Mouse (Mus musculus) CH12.LX (cell line): Measurements from ENCODE around the gene Fgd2. TPM values are rescaled to one million over a fixed set of nuclear protein-coding genes. Genes with fewer than 3 reads are reported as not detected.

Source experiments
- DNase-seq: peaks from one replicate; pipeline ENCODE4 v3.0.0-alpha.2; 2013; ENCODE audit errors: extremely low read depth
- H3K27ac ChIP-seq: 2 replicates; pipeline ENCODE4 v1.5.1; 2012; ENCODE audit warnings: low read depth, mild to moderate bottlenecking, control low read depth, moderate library complexity; ENCODE audit not compliant: insufficient read depth
- H3K27me3 ChIP-seq: replicated peaks from 2 replicates; pipeline ENCODE3; 2012; ENCODE audit warnings: inconsistent platforms
- H3K36me3 ChIP-seq, 2 experiments: replicated peaks in 1 of 2; 2 replicates each; pipeline versions ENCODE3 to v1.6.1; 2012; ENCODE audit warnings: inconsistent platforms in 1 of 2, low read length in 1 of 2, mild to moderate bottlenecking in 1 of 2, mixed read lengths in 1 of 2, moderate library complexity in 1 of 2; ENCODE audit not compliant: control insufficient read depth in 1 of 2, insufficient read depth in 1 of 2
- H3K4me1 ChIP-seq, 2 experiments: 2 replicates each; pipeline ENCODE4 v1.6.1; 2012; ENCODE audit warnings: inconsistent platforms in 1 of 2, moderate library complexity in 1 of 2; ENCODE audit not compliant: insufficient read depth in 2 of 2, control insufficient read depth in 1 of 2
- H3K4me2 ChIP-seq: 2 replicates; pipeline ENCODE4 v1.6.1; 2012; ENCODE audit warnings: low read depth, mild to moderate bottlenecking, control low read depth; ENCODE audit not compliant: poor library complexity, insufficient read depth, severe bottlenecking
- H3K4me3 ChIP-seq, 3 experiments: fragments of 150-350 bp in 1 of 3; sonication (generic) in 1 of 3; replicated peaks in 1 of 3; 2 replicates each; pipeline versions ENCODE3 to v1.5.1; 2011 to 2012; ENCODE audit warnings: low read depth in 2 of 3, low read length in 2 of 3, mild to moderate bottlenecking in 2 of 3, moderate library complexity in 2 of 3, control low read depth in 1 of 3, improper control_type of control experiment in 1 of 3, inconsistent platforms in 1 of 3, mixed read lengths in 1 of 3; ENCODE audit not compliant: poor library complexity in 1 of 3
- H3K79me2 ChIP-seq: replicated peaks from 2 replicates; pipeline ENCODE4 v1.6.1; 2012; ENCODE audit warnings: mild to moderate bottlenecking, moderate library complexity; ENCODE audit not compliant: control insufficient read depth, poor library complexity, insufficient read depth, severe bottlenecking; ENCODE audit errors: extremely low read depth
- H3K9ac ChIP-seq: 2 replicates; pipeline ENCODE4 v1.6.1; 2012; ENCODE audit warnings: low read depth, mild to moderate bottlenecking, control low read depth, moderate library complexity; ENCODE audit not compliant: insufficient read depth
- H3K9me3 ChIP-seq: replicated peaks from 2 replicates; pipeline ENCODE3; 2012; ENCODE audit warnings: low read length, inconsistent platforms, mixed read lengths
- BHLHE40 ChIP-seq: IDR thresholded peaks from 2 replicates; pipeline ENCODE4 v1.6.1; 2011; ENCODE audit warnings: mild to moderate bottlenecking, low read depth, low read length, improper control_type of control experiment
- CHD1 ChIP-seq: IDR thresholded peaks from 2 replicates; pipeline ENCODE4 v1.6.1; 2012; ENCODE audit warnings: low read depth, low read length, improper control_type of control experiment, inconsistent platforms
- CHD2 ChIP-seq: IDR thresholded peaks from 2 replicates; pipeline ENCODE4 v1.6.1; 2011; ENCODE audit warnings: low read length, improper control_type of control experiment
- CTCF ChIP-seq, 2 experiments: IDR thresholded peaks in 1 of 2; conservative IDR thresholded peaks in 1 of 2; 2 replicates each; pipeline ENCODE4 v1.5.1; 2011 to 2012; ENCODE audit warnings: low read depth in 2 of 2, low read length in 2 of 2, improper control_type of control experiment in 1 of 2, inconsistent platforms in 1 of 2, mild to moderate bottlenecking in 1 of 2, moderate library complexity in 1 of 2
- E2F4 ChIP-seq: IDR thresholded peaks from 2 replicates; pipeline ENCODE4 v1.6.1; 2011; ENCODE audit warnings: low read depth, low read length, improper control_type of control experiment; ENCODE audit not compliant: insufficient replicate concordance
- ELF1 ChIP-seq: IDR thresholded peaks from 2 replicates; pipeline ENCODE4 v1.6.1; 2014; ENCODE audit warnings: low read depth, mild to moderate bottlenecking, inconsistent platforms, low read length, improper control_type of control experiment
- EP300 ChIP-seq: IDR thresholded peaks from 2 replicates; pipeline ENCODE4 v1.6.1; 2011; ENCODE audit warnings: low read length, improper control_type of control experiment
- ETS1 ChIP-seq: conservative IDR thresholded peaks from 2 replicates; pipeline ENCODE4 v1.6.1; 2012; ENCODE audit warnings: low read depth, mild to moderate bottlenecking, inconsistent platforms, low read length, improper control_type of control experiment, moderate library complexity
- GABPA ChIP-seq: IDR thresholded peaks from 2 replicates; pipeline ENCODE4 v1.6.1; 2012; ENCODE audit warnings: low read depth, low read length, improper control_type of control experiment, inconsistent platforms; ENCODE audit not compliant: insufficient replicate concordance
- IRF4 ChIP-seq: IDR thresholded peaks from 2 replicates; pipeline ENCODE4 v1.6.1; 2014; ENCODE audit warnings: low read depth, mild to moderate bottlenecking, inconsistent platforms, low read length, improper control_type of control experiment
- JUN ChIP-seq: IDR thresholded peaks from 2 replicates; pipeline ENCODE4 v1.6.1; 2011; ENCODE audit warnings: low read depth, mild to moderate bottlenecking, low read length, improper control_type of control experiment, moderate library complexity; ENCODE audit not compliant: insufficient read depth
- MAX ChIP-seq: IDR thresholded peaks from 2 replicates; pipeline ENCODE4 v1.6.1; 2011; ENCODE audit warnings: low read length, improper control_type of control experiment
- MYC ChIP-seq: IDR thresholded peaks from 2 replicates; pipeline ENCODE4 v1.6.1; 2011; ENCODE audit warnings: low read depth, mild to moderate bottlenecking, improper control_type of control experiment, low read length
- PAX5 ChIP-seq: IDR thresholded peaks from 2 replicates; pipeline ENCODE4 v1.6.1; 2012; ENCODE audit warnings: low read length, inconsistent platforms, mixed read lengths
- POLR2A ChIP-seq: IDR thresholded peaks from 2 replicates; pipeline ENCODE4 v1.6.1; 2011; ENCODE audit warnings: low read depth, mild to moderate bottlenecking, improper control_type of control experiment, low read length
- RAD21 ChIP-seq: IDR thresholded peaks from 2 replicates; pipeline ENCODE4 v1.6.1; 2011; ENCODE audit warnings: low read depth, mild to moderate bottlenecking, low read length, improper control_type of control experiment, moderate library complexity
- RCOR1 ChIP-seq: conservative IDR thresholded peaks from 2 replicates; pipeline ENCODE4 v1.6.1; 2012; ENCODE audit warnings: low read depth, mild to moderate bottlenecking, inconsistent platforms, low read length, improper control_type of control experiment
- SIN3A ChIP-seq: IDR thresholded peaks from 2 replicates; pipeline ENCODE4 v1.6.1; 2012; ENCODE audit warnings: low read length, improper control_type of control experiment, inconsistent platforms
- SMC3 ChIP-seq: IDR thresholded peaks from 2 replicates; pipeline ENCODE4 v1.6.1; 2011; ENCODE audit warnings: low read depth, low read length, improper control_type of control experiment
- UBTF ChIP-seq: IDR thresholded peaks from 2 replicates; pipeline ENCODE4 v1.6.1; 2012; ENCODE audit warnings: low read depth, mild to moderate bottlenecking, inconsistent platforms, low read length, improper control_type of control experiment, moderate library complexity
- USF2 ChIP-seq: conservative IDR thresholded peaks from 2 replicates; pipeline ENCODE4 v1.6.1; 2011; ENCODE audit warnings: low read depth, low read length, improper control_type of control experiment
- ZKSCAN1 ChIP-seq: IDR thresholded peaks from 2 replicates; pipeline ENCODE4 v1.6.1; 2012; ENCODE audit warnings: low read depth, inconsistent platforms, low read length, improper control_type of control experiment, borderline replicate concordance
- ZMIZ1 ChIP-seq: IDR thresholded peaks from 2 replicates; pipeline ENCODE4 v1.6.1; 2012; ENCODE audit warnings: low read depth, mild to moderate bottlenecking, inconsistent platforms, low read length, improper control_type of control experiment
- ZNF384 ChIP-seq: IDR thresholded peaks from 2 replicates; pipeline ENCODE4 v1.6.1; 2012; ENCODE audit warnings: low read depth, low read length, improper control_type of control experiment, inconsistent platforms
- dilution Hi-C: fragments of 300-500 bp; cut with MboI; formaldehyde crosslinking; loops from 2 replicates; pipeline ENCODE4 v1.14.3; 2020; ENCODE audit warnings: low sequenced_read_pairs; ENCODE audit not compliant: extremely low pct_unique_long_range_greater_than_20kb, extremely low pct_ligation_motif_present
- in situ Hi-C: fragments of 300-500 bp; cut with MboI; formaldehyde crosslinking; loops from 3 replicates; pipeline ENCODE4 v1.14.3; 2019; ENCODE audit warnings: low sequenced_read_pairs, low pct_ligation_motif_present, low pct_unique_long_range_greater_than_20kb, mixed read lengths
- polyA plus RNA-seq: library from polyadenylated mRNA; unstranded; fragments of >175 nt; gene quantifications from 2 replicates; pipeline ENCODE4 v1.2.1, GENCODE M21; 2012; ENCODE audit warnings: low read depth; ENCODE audit not compliant: insufficient read length
- total RNA-seq, 2 experiments: library from RNA; depleted of rRNA; stranded (reverse); fragments of 300-350 nt in 1 of 2; fragments of >200 nt in 1 of 2; gene quantifications; 2 replicates each; pipeline ENCODE4 v1.2.3; 2012 to 2014

Gene Fgd2
- total and polyA plus RNA-seq, 3 experiments = 41.7 to 54.4 (median 48.3) TPM

GRCm38 (mm10) chr17:29375871-29376270, 15.2 kb downstream of the Fgd2 start:
- TF ChIP-seq MAX (no peak), CHD1 (no peak), UBTF (no peak), ETS1 (no peak), GABPA (no peak), ZMIZ1 (no peak), ZKSCAN1 (no peak), CTCF (conservative IDR thresholded peaks at IDR 0.05 in 1 of 2, IDR thresholded peaks at IDR 0.05 in 1 of 2; ENCODE audit: low read depth in 2 of 2, low read length in 2 of 2) (no peak), USF2 (no peak), JUN (no peak), RCOR1 (no peak), SIN3A (no peak), ELF1 (no peak), E2F4 (no peak), IRF4 (no peak), MYC (no peak), RAD21 (no peak), POLR2A (no peak), PAX5 (no peak), EP300 (no peak)
- TF ChIP-seq, all 38 proteins: peak for 0
- no peak overlapping the region for H3K4me3 ChIP-seq
- H3K79me2 ChIP-seq = no peaks in the 10 kb centered on the region
- H3K9me3 ChIP-seq = no peaks in the 10 kb centered on the region
- in situ Hi-C loops (no loop called here), dilution Hi-C loops (no loop called here)
- no peaks in the 10 kb centered on the region for H3K27me3 ChIP-seq
- DNase-seq = no peak
- H3K9ac ChIP-seq = no peak overlapping the region
- H3K4me1 ChIP-seq = peaks cover 10 to 34% of the 10 kb centered on the region in 2 experiments
- peaks cover 23 to 80% of the 10 kb centered on the region in 2 experiments for H3K36me3 ChIP-seq
- no peak overlapping the region for H3K27ac ChIP-seq
- no peak overlapping the region for H3K4me2 ChIP-seq

- Histone ChIP-seq H3K79me2 (no peaks in the 10 kb centered on the region), H3K27me3 (no peaks in the 10 kb centered on the region), H3K36me3 (peaks cover 21 to 66% of the 10 kb centered on the region in 2 experiments), H3K9me3 (no peaks in the 10 kb centered on the region), H3K4me2 (no peak overlapping the region)
- dilution Hi-C loops = no loop called here
- no peak for TF ChIP-seq USF2
- no peak for TF ChIP-seq CHD2
- TF ChIP-seq SMC3 = peak; percentile 22; the same call in 1 of the 2 replicates
- TF ChIP-seq ZNF384 = peak; percentile 94
- TF ChIP-seq BHLHE40 = peak; percentile 46; the same call in 1 of the 2 replicates
- TF ChIP-seq RCOR1 = no peak
- TF ChIP-seq, all 38 proteins: peak for 3
- no peak overlapping the region for H3K9ac ChIP-seq
- H3K4me3 ChIP-seq = no peak overlapping the region
- H3K27ac ChIP-seq = no peak overlapping the region
- DNase-seq = no peak
- peaks cover 16 to 41% of the 10 kb centered on the region in 2 experiments for H3K4me1 ChIP-seq
- in situ Hi-C loops = no loop called here
These were observed 17.3 kb downstream of the Fgd2 start for GRCm38 (mm10) chr17:29378056-29378455.
